Mouse (Mus musculus) gastrocnemius, adult 18-20 months (tissue): ENCODE results near the gene Dop1a. TPM values are rescaled to one million over a fixed set of nuclear protein-coding genes. Genes with fewer than 3 reads are reported as not detected.
A peak's percentile ranks its signal among the peaks of the same experiment; 100 is the strongest.
"Not testable (repeated sequence)": the region's sequence is repeated elsewhere in the genome, so short reads cannot be mapped to it uniquely, and the experiment has no call there.

Source experiments
- DNase-seq: peaks from one replicate; pipeline ENCODE4 v3.0.0; 2021; ENCODE audit warnings: low spot score
- total RNA-seq, 2 experiments: library from RNA; stranded (reverse); gene quantifications; 2 replicates each; pipeline ENCODE4 v1.2.3; 2021

Dop1a gene
- total RNA-seq, 2 experiments from 2014 or later, result 9.8 to 10.3 TPM

DNA sequence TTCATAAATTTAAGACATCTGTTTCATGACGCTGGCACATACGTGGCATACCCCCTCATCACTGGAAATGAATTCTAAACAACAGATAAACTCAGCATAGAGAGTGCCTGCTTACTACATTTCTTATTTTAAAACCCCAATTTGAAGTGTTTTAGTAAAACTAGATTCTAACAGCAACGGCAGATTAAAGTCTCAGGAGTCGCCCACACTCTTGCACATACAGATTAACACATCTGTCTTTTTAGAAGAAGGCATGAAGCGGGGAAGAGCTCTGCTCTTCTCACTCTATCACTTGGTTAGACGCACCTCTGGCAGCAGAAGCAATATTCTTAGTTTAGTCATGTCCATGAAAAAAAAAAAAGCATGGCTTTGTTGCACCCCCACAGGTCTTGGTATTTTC lies 108.2 kb downstream of the Dop1a start:
- no peak for DNase-seq

GRCm38 (mm10) chr9:86579657-86580056 lies 112.7 kb downstream of the Dop1a start:
- no peak for DNase-seq

DNA sequence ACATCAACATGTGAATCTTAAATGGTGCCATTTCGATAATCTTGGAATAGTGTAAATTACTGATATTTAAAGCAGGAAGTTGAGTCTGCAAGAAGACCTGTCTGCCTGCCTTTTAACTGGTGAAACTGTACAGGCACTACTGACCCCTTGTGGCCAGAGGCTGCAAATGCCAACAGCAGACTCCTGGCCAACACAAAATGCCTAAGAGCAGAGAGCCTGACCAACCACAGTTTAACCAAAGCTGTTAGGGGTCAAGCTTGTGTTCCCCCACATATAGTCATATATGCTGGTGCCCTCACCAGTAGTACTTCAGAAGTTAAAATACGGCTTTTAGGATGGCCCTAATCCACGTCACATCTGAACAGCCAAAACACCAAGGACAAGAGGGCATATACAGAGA lies 116.8 kb downstream of the Dop1a start:
- peak; percentile 74 for DNase-seq

GRCm38 (mm10) chr9:86587019-86587795 lies 120.3 kb downstream of the Dop1a start:
- no peak for DNase-seq

- DNase-seq, result no peak
Measured at GRCm38 (mm10) chr9:86592676-86593668, 126.0 kb downstream of the Dop1a start.

DNA sequence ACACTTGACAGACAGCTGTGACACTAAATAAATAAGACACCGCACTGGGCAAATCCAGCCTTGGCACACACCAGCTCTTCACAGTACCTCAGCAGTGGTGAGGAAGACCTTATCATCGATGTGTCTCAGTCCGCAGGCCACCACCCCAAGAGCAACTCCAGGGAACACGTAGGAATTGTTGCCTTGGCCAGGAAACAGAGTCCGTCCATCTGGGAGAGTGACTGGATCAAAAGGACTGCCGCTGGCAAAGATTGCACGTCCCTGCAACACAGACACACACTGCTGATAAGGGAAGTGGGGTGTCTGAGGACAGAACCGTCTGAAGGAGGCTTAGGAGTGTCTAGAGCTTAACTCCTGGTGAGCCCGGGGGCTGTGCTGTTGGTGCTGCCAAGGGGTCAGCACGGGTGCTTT lies 127.4 kb downstream of the Dop1a start:
- DNase-seq, result not testable (repeated sequence)

DNA sequence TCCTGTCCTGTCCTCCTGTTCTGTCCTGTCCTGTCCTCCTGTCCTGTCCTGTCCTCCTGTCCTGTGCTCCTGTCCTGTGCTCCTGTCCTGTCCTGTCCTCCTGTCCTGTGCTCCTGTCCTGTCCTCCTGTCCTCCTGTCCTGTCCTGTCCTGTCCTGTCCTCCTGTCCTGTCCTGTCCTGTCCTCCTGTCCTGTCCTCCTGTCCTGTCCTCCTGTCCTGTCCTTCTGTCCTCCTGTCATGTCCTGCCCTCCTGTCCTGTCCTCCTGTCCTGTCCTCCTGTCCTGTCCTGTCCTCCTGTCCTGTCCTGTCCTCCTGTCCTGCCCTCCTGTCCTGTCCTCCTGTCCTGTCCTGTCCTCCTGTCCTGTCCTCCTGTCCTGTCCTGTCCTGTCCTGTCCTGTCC lies 130.0 kb downstream of the Dop1a start:
- not testable (repeated sequence) for DNase-seq

DNA sequence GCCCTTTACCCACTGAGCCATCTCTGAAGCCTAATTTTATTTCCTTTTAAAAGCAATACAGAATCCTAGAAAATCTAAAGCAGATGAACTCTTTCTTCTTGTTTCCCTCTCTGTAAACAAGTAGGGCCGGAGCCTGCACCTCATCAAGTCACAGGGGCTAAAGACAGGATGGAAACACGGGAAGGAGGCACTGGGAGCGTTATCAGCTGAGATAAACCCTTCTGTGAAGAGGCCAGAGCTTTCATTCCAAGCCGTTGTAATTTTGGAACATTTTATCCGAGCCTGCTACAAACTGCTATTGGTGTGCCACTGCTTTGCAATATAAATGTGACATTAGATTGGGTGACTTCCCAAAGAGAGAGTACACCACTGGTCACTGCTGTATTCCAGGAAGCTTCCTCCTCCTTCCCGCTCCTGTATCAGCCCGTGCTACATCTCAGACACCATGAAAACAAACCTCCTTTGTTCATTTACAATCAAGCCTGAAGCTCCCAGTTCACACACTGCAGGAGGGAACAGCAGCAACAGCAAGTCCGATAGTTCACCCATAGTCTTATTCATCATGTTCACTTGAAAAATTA lies 132.9 kb downstream of the Dop1a start:
- DNase-seq, result no peak

Other genes starting within 250 kb of the Dop1a start
- 1 to 10 TPM; 4.3 to 4.5 TPM for gene Ube2cbp, start 2.2 kb upstream of the Dop1a start, total RNA-seq
- 1 to 10 TPM; 3.3 to 4.6 TPM for gene Pgm3, start 104.7 kb downstream of the Dop1a start, total RNA-seq
- gene Rwdd2a, start 104.8 kb downstream of the Dop1a start, total RNA-seq, result under 1 TPM; 0.28 to 0.34 TPM
- gene Me1, start 228.8 kb downstream of the Dop1a start, total RNA-seq, result 100 to 1,000 TPM; 189 to 224 TPM